Mouse (Mus musculus) ovary, adult 18-20 months (tissue): Measurements from ENCODE around the gene Pdzk1ip1.

Source experiments
- DNase-seq: peaks from one replicate; pipeline ENCODE4 v3.0.0; 2022; ENCODE audit warnings: low spot score, mixed read lengths

Pdzk1ip1 gene

DNA sequence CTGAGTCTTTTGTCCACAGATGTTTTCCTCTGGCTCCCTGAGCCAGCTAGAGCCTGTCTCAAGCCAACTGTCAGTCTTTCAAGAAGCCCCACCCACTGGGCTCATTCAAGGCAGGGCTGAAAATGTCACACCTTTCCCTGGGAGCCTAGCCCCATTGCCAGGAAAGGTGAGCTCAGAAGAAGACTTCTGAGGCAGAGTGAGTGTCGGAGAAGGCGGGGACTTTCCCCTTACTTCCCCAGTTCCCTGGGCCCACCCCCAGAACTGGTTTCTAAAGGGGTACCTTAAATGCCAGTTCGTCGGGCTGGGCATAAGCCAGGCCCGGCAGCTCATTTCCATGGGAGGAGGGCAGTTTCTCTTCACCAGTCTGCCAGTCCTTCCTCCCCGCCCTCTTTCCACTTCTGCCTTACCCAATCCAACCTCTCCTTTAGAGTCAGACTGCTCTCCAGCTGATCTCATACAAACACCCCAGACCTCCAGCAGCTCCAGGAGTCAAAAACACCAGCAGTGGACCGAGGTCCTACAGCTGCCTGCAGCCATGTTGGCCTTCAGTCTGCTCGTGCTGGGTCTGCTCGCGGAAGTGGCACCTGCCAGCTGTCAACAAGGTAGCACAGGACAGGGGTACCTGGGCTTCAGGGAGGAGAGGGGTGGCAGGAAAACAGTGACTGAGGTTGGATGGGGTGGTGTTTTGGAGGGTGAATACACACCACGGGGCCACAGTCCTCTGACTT, at the start of gene Pdzk1ip1:
Gene Pdzk1ip1, plus strand, starts transcription at position 98 of the 728 bp plus-strand sequence.
- no peak for DNase-seq

DNA sequence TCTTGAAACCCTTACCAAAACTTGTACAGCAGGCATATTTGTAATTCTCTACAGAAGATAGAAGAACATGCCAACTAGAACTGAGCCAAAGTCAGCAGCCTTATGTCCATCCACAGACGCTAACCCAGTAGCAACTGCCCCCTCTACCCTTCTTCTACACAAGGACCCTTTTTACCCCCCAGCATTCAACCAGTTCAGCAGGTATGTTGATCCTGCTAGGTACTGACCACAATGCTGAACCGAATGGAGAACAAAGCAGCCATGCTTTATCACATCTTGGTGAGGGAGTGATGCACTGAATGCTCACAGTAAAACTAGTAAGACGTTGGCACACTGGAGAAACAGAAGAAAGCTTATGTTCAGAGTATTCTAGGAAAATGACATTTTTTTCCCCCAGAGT, 42.9 kb upstream of the Pdzk1ip1 start:
- DNase-seq: no peak

DNA sequence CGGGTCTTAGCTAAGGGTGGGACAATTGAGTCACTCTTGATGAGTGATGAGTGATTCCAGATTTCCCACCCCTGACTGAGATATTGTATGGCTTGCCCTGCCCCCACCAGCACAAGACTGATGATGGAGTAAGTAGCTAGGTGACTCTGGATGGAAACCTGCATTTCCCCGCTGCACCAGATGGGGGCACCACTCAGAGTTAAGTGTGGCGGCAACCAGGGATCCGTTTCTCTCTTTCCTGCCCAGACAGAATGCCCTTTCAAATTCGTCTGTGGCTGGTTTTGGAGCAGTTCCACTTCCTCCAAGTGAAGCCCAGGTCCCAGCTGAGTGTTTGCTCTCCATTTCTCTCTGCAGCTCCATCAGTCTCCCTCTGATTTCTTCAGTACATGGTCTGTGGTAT, 40.8 kb upstream of the Pdzk1ip1 start:
- no peak for DNase-seq

DNA sequence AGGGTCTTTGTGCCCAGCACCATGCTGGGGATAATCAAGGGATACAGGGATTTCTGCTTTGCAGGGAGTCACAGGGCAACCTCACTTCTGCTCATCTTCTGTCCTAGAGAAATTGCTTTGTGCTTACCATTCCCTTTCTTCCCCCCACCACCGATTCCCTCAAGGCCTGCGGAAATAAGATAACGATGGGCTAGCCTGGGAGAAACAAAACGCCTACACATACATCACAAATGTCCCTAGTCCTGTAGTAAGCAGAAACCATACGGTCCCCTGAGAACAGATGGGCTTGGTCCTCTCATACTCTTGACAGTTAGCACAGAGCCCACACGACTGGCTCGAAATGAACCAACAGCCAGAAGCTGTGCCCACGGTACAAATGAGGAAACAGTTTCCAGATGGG, 40.3 kb upstream of the Pdzk1ip1 start:
- DNase-seq: no peak

DNA sequence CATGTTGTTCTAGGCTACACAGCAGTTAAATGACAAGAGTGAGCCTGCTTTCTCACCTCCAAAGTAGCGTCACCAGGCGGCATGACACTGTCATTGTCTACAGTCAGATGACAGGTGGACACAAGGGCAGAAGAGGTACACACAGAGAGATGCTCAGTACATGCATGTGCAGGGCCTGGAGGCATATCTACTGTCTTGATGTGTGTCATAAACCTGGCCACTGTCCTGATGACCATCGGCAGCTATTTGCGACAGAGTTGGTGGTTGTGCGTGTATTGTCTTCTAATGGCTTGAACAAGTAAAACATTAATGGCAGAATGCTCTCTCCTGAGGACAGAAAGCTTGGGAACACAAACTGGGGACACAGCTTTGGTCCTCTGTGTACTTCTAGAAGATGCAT, 37.3 kb upstream of the Pdzk1ip1 start:
- DNase-seq: no peak

DNA sequence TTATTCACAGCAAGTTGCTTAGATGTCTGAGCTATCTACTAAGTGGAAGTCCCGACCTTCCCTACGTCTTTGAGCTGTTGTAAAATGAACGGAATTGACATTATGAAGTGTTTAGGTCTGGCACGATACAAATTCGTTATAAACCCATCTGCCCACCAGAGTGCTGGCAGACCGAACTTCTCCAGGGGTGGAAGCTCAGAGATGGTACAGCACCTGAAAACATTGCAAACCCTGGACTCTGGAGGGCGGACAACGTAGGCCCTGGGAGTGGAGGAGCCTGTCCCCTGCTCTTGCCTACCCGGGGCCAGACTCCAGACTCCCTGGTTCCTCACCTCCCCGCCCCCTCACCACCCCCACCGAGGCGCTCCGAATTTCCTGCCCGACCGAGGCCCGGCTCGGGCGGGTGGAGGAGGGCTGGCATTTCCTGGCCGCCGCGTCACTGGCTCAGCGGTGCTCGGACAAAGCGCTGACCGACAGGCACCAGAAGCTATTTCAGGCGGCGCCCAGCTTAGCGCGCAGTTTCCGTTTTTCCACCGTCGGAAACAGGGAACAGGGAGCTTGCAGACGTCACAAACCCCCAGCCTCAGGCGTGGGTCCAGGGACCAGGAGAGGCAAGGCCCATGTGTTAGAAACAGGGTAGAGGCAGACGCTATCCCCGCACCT, 36.0 kb upstream of the Pdzk1ip1 start:
- peak; percentile 14 for DNase-seq

DNA sequence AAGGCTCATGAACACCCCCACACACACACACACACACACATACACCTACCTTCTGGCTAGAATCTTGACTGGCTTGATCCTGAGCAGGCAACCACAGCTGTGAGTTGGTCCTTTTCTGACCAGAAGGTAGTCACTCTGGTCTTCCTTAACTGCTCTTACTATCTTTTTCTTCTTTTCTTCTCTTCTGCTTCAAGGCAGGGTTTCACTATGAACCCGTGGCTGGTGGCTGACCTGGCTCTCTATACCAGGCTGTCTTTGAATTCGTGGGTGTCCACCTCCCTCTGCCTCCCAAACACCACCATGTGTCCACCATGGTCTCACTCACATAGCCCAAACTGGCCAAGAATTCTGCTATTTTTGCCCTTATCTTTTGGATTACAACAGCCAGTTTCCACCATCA, 33.5 kb upstream of the Pdzk1ip1 start:
- no peak for DNase-seq

DNA sequence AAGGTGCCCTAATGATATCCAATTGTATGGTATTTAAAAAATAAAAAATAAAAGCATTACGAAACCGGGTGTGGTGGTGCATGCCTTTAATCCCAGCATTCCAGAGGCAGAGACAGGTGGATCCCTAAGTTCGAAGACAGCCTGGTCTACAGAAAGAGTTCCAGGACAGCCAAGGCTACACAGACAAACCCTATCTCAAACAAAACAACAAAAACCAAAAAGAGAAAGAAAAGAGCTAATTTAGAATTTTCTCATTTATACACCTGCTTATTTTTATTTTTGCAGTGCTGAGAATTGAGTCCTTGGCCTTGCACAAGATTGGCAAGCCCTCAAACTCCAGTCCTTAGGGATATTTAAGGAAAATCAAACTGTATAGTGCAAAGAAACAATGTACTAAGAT, 32.8 kb upstream of the Pdzk1ip1 start:
- no peak for DNase-seq

DNA sequence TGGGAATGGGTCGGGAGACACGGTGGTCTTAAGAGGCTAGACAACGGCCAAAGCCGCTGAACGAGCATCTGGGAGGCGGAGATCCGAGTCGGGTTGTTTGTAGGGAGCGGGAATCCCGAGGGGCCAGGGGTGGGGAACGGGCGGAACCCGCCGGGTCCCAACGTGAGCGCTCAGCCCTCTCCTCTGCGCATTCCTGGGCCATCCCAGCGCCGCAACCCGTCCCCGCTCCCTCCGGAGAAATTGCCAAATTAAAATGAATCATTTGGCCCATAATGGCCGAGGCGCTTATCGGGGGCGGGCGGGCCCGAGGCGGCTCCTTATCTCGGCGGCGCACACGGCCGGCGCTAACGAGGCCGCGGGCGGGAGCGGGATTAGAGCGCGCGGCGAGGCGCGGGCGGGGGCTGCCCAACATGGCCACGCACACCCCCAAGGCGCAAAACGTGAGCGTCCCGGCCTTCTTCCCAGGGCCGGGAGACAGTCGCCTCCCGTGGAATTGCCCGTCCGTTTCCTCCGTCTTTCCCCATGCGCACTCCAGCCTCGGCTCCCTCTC, 32.1 kb upstream of the Pdzk1ip1 start, which contains the start of gene Tal1:
Gene Tal1, plus strand, starts transcription at position 56 of the 550 bp plus-strand sequence.
- no peak for DNase-seq

DNA sequence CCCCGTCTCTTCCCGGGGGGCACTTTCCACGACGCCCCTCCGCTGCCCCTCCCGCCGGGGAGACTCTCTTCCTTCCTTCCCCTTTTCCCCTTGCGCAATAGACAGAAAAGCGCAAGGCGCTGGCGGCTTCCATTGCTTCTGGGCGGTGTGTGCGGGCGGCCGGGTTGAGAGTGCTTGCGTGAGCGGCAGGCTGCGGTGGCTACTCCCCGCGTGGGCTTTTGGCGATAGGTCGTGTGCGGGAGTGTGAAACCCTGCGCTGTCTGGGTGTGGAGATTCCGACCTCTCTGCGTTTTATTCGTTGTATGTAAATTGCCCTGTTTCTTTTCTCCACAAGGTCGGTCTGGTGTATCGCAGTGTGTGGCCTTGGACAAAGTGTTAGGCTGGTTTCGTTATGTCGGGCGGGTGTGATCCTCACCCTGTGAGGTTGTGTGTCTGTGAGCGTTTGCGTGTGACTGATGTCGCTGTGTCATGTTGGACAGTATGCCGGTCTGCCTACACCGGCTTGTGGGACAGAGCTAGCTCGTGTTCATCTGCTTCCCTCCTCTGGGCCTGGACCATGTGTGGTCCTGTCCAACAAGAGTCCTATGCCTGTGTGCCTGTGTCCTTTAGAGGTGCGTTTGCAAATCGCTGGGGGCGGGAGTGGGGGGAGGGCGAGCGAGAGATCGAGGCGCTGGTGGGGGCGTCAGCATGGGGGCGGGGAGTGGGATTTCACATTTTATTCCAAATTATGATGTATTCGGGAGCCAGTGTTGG, 31.4 kb upstream of the Pdzk1ip1 start:
- no peak for DNase-seq

DNA sequence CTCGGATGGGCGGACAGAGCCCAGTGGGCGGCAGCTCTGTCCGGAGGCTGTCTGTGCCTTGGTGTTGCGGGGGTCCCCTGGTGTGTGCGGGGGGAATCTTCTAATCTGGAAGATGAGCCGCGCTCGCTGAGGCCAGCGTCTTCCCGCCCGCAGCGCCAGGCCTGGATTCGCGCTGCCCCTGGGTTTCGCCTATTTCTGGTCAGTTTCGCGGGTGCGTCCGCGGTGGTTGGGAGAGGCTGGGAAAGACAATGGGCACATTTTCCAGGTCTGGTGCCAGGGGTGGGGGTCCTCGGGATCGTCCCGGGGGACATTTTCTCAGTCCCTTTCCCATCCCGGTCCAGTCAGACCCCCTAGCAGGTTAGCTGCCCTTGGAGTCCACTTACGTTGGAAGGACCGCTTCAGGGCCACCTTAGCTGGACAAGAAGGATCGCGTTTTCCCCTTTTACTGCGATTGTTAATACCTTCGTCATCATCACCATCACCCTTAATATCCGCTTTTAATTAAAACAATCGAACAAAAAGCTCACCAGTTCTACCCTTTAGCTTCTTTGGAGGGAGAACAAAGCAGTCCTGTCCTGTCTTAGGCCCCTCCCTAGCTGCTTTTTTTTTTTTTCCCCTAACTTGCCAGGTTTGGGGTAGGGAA, 30.7 kb upstream of the Pdzk1ip1 start:
- no peak for DNase-seq

DNA sequence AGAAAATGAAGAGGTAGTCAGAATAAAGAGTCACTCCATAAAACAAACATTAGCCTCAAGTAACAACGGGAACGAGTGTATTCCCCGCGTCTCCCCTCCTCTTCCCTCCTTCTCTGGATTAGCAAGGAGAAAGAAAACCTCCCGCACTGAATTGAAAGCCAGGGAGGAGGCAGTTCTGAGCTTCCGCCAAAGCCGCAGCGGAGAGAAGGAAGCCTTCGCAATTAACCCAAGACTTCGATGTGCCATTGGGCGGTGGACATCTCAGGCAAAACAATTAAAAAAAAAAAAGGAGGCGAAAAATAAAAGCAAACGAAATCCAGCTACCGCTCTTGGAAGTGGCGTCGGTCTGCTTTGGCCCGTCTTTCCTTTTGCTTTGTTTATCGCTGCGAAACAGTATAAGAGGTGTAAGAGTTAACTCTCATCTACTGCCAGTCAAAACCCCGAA, 30.2 kb upstream of the Pdzk1ip1 start:
- no peak for DNase-seq

DNA sequence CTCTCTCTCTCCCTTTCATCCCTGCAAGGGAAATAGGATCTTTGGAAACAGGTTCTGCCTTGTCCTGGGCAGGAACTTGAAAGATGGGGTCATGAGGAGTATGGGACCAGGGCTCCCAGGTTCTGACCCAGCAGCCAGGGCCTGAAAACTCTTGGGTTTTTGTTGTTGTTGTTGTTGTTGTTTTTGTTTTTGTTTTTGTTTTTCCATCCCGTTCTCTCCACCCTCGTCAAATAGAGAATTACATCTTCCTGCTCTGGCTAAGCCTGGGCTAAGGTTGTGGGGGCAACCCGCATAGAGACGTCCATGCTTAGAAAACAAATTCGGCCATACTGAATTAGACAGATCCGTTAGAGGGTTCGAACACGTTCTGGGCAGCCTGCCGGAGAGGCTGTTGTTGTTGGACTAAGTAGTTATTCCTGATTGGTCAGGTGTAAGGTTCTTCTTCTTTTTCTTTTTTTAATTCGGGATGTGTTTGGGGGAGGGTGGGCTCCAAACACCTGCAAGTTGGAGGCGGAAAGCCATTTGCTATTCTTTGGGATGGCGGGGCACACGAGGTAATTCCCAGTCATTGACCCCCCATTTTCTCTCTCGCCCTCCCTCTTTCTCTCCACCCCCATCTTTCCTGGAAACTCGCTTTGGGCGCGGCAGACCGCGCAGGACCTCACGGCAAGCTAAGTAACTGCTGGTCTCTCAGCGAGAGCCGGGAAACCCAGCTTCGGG, 29.5 kb upstream of the Pdzk1ip1 start:
- no peak for DNase-seq

DNA sequence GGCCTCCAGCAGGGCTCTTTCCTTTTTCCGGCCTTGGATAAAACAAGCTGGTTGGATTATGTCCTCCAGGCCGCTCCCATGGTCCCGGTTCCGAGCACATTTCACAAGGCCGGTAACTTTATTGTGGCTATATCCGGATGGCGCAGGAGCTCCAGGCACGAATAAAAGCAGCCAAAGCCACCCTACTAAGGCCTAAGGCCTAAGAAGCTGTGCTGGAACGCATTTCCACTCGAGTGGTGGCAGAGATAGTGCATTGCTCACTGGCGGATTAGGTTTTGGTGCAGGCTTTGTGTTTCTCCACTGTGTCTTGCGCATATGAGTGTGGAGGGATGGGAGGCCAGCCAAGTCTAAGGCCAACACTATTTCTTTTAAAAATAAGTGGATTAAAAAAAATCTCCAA, 28.6 kb upstream of the Pdzk1ip1 start:
- DNase-seq: no peak

DNA sequence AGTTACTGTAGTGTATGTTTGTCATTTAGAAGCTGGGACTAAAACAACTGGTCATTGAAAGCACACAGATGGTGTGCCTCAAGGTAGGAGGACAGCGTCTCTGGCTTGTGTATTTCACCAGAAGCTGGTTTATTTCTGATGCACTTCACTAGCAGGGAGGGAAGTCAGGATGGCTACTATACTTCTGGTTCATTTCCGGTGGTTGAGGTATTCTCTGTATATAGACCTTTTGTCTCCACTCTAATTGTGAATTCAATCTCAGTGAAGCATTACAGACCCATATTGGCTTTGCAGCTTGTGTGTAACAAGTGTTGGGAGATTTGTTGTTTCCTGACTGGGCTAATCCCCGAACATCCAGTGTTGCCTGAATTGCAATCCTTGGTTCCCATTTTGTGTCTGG, 27.8 kb upstream of the Pdzk1ip1 start:
- no peak for DNase-seq

DNA sequence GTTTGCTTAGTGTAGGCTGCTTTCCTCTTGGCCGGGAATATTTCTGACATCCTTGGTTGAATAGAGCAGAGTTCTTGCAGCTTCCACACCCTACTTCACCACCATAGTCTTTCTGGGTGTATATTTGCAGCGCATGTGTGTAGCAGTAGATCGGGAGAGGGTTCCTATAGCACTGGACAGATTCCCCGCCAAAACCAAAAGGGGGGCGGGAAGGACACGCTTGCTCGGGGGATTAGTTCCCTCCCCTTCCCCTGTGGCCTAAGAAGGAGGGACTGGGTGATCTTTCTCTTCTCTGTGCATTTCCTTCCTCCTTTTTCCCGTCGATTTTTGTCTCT, 26.0 kb upstream of the Pdzk1ip1 start:
- no peak for DNase-seq

DNA sequence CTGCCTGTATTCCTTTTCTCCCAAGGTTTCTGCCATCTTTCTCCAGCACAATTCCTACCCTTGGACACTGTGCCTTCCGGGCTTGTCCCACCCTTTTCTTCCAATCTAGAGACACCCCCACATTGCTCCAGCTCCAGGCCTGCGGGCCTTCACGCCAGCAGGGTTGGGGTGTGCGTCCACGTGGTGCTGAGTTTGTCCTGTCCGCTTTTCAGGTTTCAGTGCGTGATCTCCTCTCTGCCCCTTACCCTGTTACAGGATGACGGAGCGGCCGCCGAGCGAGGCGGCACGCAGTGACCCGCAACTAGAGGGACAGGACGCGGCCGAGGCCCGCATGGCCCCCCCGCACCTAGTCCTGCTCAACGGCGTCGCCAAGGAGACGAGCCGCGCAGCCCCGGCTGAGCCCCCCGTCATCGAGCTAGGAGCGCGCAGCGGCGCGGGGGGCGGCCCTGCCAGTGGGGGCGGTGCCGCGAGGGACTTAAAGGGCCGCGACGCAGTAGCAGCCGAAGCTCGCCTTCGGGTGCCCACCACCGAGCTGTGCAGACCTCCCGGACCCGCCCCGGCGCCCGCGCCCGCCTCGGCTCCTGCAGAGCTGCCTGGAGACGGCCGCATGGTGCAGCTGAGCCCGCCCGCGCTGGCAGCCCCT, 25.5 kb upstream of the Pdzk1ip1 start:
- no peak for DNase-seq

DNA sequence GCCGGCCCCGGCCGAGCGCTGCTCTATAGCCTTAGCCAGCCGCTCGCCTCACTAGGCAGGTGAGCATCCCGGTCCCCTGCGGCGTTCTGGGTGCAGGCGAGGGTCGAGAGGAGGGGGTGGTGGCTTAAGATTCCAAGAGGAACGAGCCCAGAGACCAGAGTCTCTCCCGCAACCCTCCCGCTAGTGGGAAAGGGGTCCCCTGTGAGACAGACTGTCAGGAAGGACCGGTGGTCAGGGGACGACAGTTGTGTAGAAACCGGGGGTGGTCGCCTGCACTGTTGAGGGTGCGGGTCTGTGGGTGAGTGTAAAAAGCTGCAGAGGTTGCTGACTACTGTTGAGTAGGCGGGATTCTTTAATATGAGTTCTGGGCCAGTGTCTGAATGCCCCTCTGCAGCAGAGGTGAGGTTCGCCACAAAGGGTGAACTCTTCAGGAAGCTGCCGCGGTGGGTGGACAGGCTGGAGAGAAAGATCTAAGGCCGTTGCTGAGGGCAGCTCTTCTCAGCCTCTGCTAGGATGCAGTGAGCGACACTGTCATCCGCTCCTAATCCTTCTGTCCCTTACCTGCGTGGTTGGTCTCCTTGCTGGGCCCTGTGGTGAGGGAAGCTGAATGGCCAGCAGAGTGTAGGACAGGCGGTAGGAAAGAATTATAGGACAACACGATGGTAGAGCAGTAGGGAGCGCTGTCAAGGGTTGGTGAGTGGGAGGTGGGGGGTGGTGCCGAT, 24.8 kb upstream of the Pdzk1ip1 start:
- DNase-seq: no peak

DNA sequence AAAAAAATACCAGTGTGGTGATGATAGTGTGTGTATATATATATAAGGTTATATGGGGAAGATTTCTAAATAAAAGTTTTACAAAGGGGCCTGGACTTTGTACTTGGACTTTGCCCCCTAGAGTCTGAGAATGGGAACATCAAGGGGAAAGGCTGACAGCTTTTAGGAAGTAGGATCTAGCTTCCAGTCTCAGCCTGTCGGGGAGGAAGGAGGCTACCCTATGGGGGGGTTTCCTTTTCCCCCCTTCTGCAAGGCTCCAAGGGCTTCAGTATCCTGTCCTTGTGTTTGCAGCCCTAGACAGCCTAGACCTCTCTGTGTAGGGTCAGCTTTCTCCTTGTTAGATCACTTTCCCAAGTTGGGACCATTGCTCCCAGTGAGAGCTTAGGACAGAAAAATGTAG, 16.8 kb upstream of the Pdzk1ip1 start:
- DNase-seq: no peak

DNA sequence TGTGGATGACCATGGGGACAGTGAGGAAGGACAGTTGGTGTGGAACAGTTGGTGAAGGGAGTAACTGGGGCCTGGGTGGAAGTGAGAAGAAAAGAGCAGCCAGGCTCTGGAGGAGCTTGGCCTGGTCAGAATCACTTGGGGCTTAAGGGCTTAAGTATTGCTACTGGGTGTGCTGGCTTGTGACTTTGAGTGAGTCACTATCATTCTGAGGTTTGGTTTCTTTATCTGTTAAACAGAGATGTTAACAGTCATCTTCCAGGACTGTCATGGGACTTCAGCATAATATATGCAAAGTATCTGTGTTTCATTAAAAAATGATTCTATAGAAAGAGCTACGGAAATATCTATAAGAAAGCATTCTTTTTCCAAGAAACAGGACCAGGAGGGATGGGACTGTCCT, 13.7 kb upstream of the Pdzk1ip1 start:
- DNase-seq: no peak
